Mouse (Mus musculus) pancreas, adult 10 weeks (tissue): ENCODE measurements around the gene Igsf8. TPM values are rescaled to one million over a fixed set of nuclear protein-coding genes. Genes with fewer than 3 reads are reported as not detected.

ENCODE experiments used
- polyA plus RNA-seq: library from polyadenylated mRNA; stranded (reverse); fragments of 350-450 nt; fragmentation: Illumina TruSeq; extraction: RNeasy Lipid Tissue Mini Kit (QIAGEN cat#74804); gene quantifications from one replicate; pipeline ENCODE4 v1.2.3, GENCODE M21; 2015; ENCODE audit warnings: low read depth, low replicate concordance; ENCODE audit not compliant: insufficient read depth

Gene Igsf8
- 15.7 TPM for polyA plus RNA-seq

GRCm38 (mm10) chr1:172261477-172262078 is at the start of gene Igsf8:
Gene Igsf8, plus strand, starts transcription at chr1:172261641.

GRCm38 (mm10) chr1:172219451-172220406 is 41.7 kb upstream of the Igsf8 start, which contains the start of gene Casq1:
Gene Casq1, minus strand, starts transcription at chr1:172219868.

GRCm38 (mm10) chr1:172258314-172258713 is 3.1 kb upstream of the Igsf8 start, which contains the start of gene Atp1a4:
Gene Atp1a4, minus strand, starts transcription at chr1:172258414.

GRCm38 (mm10) chr1:172297611-172298537 is 36.4 kb downstream of the Igsf8 start, which contains the start of gene Atp1a2:
Gene Atp1a2, minus strand, starts transcription at chr1:172298064.

GRCm38 (mm10) chr1:172329131-172329530 is 67.7 kb downstream of the Igsf8 start, which contains the start of gene Kcnj9:
Gene Kcnj9, minus strand, starts transcription at chr1:172329318.

GRCm38 (mm10) chr1:172340729-172341321 is 79.4 kb downstream of the Igsf8 start, which contains the start of gene Kcnj10:
Gene Kcnj10, plus strand, starts transcription at chr1:172341210.

Other genes starting within 250 kb of the Igsf8 start
- 1.3 TPM for gene Vangl2, start 233.2 kb upstream of the Igsf8 start, polyA plus RNA-seq
- not detected for gene Nhlh1, start 204.1 kb upstream of the Igsf8 start, polyA plus RNA-seq
- 68.5 TPM for gene Copa, start 179.1 kb upstream of the Igsf8 start, polyA plus RNA-seq
- gene Ncstn, start 178.8 kb upstream of the Igsf8 start, polyA plus RNA-seq = 19.2 TPM
- gene Pex19, start 134.9 kb upstream of the Igsf8 start, polyA plus RNA-seq = 19.0 TPM
- 27.7 TPM for gene Dcaf8, start 113.6 kb upstream of the Igsf8 start, polyA plus RNA-seq
- 38.0 TPM for gene Pea15a, start 54.8 kb upstream of the Igsf8 start, polyA plus RNA-seq
- gene Casq1, start 41.8 kb upstream of the Igsf8 start, polyA plus RNA-seq = not detected
- gene Atp1a4, start 3.2 kb upstream of the Igsf8 start, polyA plus RNA-seq = not detected
- gene Atp1a2, start 36.4 kb downstream of the Igsf8 start, polyA plus RNA-seq = 6.4 TPM
- not detected for gene Kcnj9, start 67.7 kb downstream of the Igsf8 start, polyA plus RNA-seq
- gene Kcnj10, start 79.6 kb downstream of the Igsf8 start, polyA plus RNA-seq = not detected
- gene Pigm, start 114.9 kb downstream of the Igsf8 start, polyA plus RNA-seq = 3.2 TPM
- 1.5 TPM for gene Slamf9, start 213.7 kb downstream of the Igsf8 start, polyA plus RNA-seq
- 2.0 TPM for gene Igsf9, start 220.1 kb downstream of the Igsf8 start, polyA plus RNA-seq
- 64.6 TPM for gene Tagln2, start 238.4 kb downstream of the Igsf8 start, polyA plus RNA-seq